Mouse (Mus musculus): Measurements from ENCODE around the gene Wdr34.

Gene Wdr34

DNA sequence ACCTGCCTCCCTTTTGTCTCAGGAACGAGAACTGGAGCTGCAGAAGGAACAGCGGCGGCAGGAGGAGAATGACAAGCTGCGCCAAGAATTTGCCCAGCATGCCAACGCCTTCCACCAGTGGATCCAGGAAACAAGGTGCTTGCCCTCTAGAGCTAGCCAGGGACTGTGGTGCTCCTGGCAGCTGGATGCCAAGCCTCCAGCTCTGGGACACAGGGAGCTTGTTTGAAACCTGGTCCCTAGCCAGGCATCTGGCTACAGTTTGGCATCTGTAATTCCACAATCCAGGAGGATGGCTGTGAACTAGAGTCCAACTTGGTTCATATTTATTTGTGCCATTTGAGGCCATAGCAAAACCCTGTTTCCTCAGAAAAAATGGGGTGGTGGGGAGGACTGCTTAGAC is 21.7 kb downstream of the Wdr34 start:
- 51% methylated on average over 5 of the region's 5 CpGs for WGBS

GRCm38 (mm10) chr2:30025454-30025853 is 23.2 kb downstream of the Wdr34 start:
- 56% methylated on average over 4 of the region's 4 CpGs for WGBS

DNA sequence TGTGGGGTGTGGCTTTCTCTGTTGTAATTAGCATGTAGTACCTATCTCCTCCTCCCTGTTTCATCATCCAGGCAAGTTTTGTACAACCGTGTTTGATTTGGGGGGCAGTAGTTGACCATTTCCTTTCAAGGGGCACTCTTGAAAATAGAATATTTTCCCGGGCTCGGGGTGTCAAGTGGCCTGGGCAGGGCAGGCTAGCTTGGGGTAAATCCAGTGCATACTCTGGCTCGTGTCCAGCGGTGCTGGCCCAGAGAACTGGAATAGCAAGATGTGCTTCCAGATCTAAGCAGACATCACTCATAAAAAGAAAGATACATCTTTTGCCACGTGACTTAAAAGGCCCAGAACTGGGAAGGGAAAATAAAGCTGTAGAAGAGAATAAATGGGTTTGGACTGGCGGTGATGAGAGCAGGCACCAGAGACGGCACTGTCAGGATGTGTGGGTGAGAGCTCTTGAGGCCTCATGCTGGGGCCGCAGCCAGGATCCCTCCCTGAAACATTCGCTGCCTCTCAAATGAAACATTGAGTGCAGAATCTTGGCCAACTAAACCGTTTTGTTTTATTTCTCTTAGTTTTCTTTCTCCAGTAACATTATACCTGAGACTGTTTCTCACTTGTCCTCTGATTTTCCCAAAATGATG is 34.2 kb downstream of the Wdr34 start:
- WGBS = 45% methylated on average over 11 of the region's 11 CpGs

DNA sequence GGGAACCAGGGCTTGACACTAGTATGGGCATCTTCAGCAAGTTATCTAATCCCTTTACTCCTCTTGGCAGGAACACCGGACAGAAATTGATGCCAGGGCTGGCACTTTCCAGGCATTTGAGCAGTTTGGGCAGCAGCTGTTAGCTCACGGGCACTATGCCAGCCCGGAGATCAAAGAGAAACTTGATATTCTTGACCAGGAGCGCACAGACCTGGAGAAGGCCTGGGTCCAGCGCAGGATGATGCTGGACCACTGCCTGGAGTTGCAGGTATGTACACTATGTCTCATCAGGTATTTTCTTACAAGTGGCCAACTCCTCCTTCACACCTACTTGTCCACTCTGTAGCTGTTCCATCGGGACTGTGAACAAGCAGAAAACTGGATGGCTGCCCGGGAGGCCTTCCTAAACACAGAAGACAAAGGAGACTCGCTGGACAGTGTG is 37.8 kb downstream of the Wdr34 start:
- WGBS = 41% methylated on average over 8 of the region's 8 CpGs

- 36% methylated on average over 1 of the region's 1 CpGs for WGBS
These were observed 39.6 kb downstream of the Wdr34 start for GRCm38 (mm10) chr2:30009101-30009500.

GRCm38 (mm10) chr2:29991962-29992361 is 56.7 kb downstream of the Wdr34 start:
- 18% methylated on average over 2 of the region's 2 CpGs for WGBS

All from cerebral cortex, adult 2 months (tissue).